Mouse (Mus musculus): Measurements from ENCODE around the gene Gli1. TPM values are rescaled to one million over a fixed set of nuclear protein-coding genes. Genes with fewer than 3 reads are reported as not detected.

Gene Gli1
- polyA plus RNA-seq, 1 experiment: 1.00 TPM

GRCm38 (mm10) chr10:127377700-127378099 lies 35.9 kb upstream of the Gli1 start:
- Histone ChIP-seq H3K36me3 (ENCODE audit: control insufficient read depth, insufficient read depth) (no peaks in the 10 kb centered on the region), H3K27me3 (ENCODE audit: control insufficient read depth, insufficient read depth, insufficient read length) (no peaks in the 10 kb centered on the region), H3K4me3 (no peak overlapping the region), H3ac (ENCODE audit: control insufficient read depth, insufficient read length) (no peak overlapping the region), H3K4me2 (ENCODE audit: low read depth) (no peak overlapping the region), H3K79me2 (ENCODE audit: control insufficient read depth, insufficient read depth) (peaks cover 16% of the 10 kb centered on the region)
- TF ChIP-seq SRF (IDR thresholded peaks at IDR 0.05; ENCODE audit: control insufficient read depth, insufficient read length, low read depth): no peak
- no peak for TF ChIP-seq TCF3 (IDR thresholded peaks at IDR 0.05; ENCODE audit: insufficient read length, low read depth)
- TF ChIP-seq E2F4 (IDR thresholded peaks at IDR 0.05; ENCODE audit: insufficient read depth): no peak
- TF ChIP-seq REST (IDR thresholded peaks at IDR 0.05; ENCODE audit: insufficient read depth, insufficient read length): no peak
- TF ChIP-seq MYOG (IDR thresholded peaks at IDR 0.05; ENCODE audit: control insufficient read depth in 1 of 3, insufficient read depth in 1 of 3, insufficient read length in 2 of 3, low read depth in 2 of 3): no peak
- no peak for TF ChIP-seq USF1 (IDR thresholded peaks at IDR 0.05; ENCODE audit: low read depth)
- no peak for TF ChIP-seq POLR2A (IDR thresholded peaks at IDR 0.05; ENCODE audit: insufficient read length, low read depth)
- no peak for TF ChIP-seq MYOD1 (IDR thresholded peaks at IDR 0.05; ENCODE audit: control insufficient read depth in 1 of 3, insufficient read length in 2 of 3, low read depth in 2 of 3)
- TF ChIP-seq MAX (IDR thresholded peaks at IDR 0.05; ENCODE audit: low read depth): no peak
- no peak for TF ChIP-seq POLR2AphosphoS2 (IDR thresholded peaks at IDR 0.05; ENCODE audit: insufficient read length, low read depth)
- TF ChIP-seq CEBPB (IDR thresholded peaks at IDR 0.05; ENCODE audit: insufficient read depth, poor library complexity, severe bottlenecking): no peak
- TF ChIP-seq TCF12 (IDR thresholded peaks at IDR 0.05; ENCODE audit: insufficient read depth, poor library complexity, severe bottlenecking): no peak

- H3K4me3 ChIP-seq: no peak overlapping the region
- H3K79me2 ChIP-seq (ENCODE audit: control insufficient read depth, insufficient read depth): no peaks in the 10 kb centered on the region
- H3K36me3 ChIP-seq (ENCODE audit: control insufficient read depth, insufficient read depth): no peaks in the 10 kb centered on the region
- H3ac ChIP-seq (ENCODE audit: control insufficient read depth, insufficient read length): no peak overlapping the region
- no peak for TF ChIP-seq MAX (IDR thresholded peaks at IDR 0.05; ENCODE audit: low read depth)
- TF ChIP-seq MYOD1 (IDR thresholded peaks at IDR 0.05; ENCODE audit: control insufficient read depth in 1 of 3, insufficient read length in 2 of 3, low read depth in 2 of 3): no peak
- no peak for TF ChIP-seq E2F4 (IDR thresholded peaks at IDR 0.05; ENCODE audit: insufficient read depth)
- TF ChIP-seq USF1 (IDR thresholded peaks at IDR 0.05; ENCODE audit: low read depth): no peak
- TF ChIP-seq TCF3 (IDR thresholded peaks at IDR 0.05; ENCODE audit: insufficient read length, low read depth): no peak
- TF ChIP-seq TCF12 (IDR thresholded peaks at IDR 0.05; ENCODE audit: insufficient read depth, poor library complexity, severe bottlenecking): no peak
- TF ChIP-seq MYOG (IDR thresholded peaks at IDR 0.05; ENCODE audit: control insufficient read depth in 1 of 3, insufficient read depth in 1 of 3, insufficient read length in 2 of 3, low read depth in 2 of 3): no peak
- no peak for TF ChIP-seq SRF (IDR thresholded peaks at IDR 0.05; ENCODE audit: control insufficient read depth, insufficient read length, low read depth)
- TF ChIP-seq POLR2AphosphoS2 (IDR thresholded peaks at IDR 0.05; ENCODE audit: insufficient read length, low read depth): no peak
- no peak for TF ChIP-seq POLR2A (IDR thresholded peaks at IDR 0.05; ENCODE audit: insufficient read length, low read depth)
- no peak for TF ChIP-seq REST (IDR thresholded peaks at IDR 0.05; ENCODE audit: insufficient read depth, insufficient read length)
- no peak for TF ChIP-seq CEBPB (IDR thresholded peaks at IDR 0.05; ENCODE audit: insufficient read depth, poor library complexity, severe bottlenecking)
- no peak overlapping the region for H3K4me2 ChIP-seq (ENCODE audit: low read depth)
- H3K27me3 ChIP-seq (ENCODE audit: control insufficient read depth, insufficient read depth, insufficient read length): peaks cover 9% of the 10 kb centered on the region
Observed at GRCm38 (mm10) chr10:127371023-127371422, 29.2 kb upstream of the Gli1 start.

- H3K36me3 ChIP-seq (ENCODE audit: control insufficient read depth, insufficient read depth): no peaks in the 10 kb centered on the region
- H3K27me3 ChIP-seq (ENCODE audit: control insufficient read depth, insufficient read depth, insufficient read length): peaks cover 9% of the 10 kb centered on the region
- no peak within 1 kb of the TSS for H3K4me3 ChIP-seq
- no peak within 1 kb of the TSS for H3K4me2 ChIP-seq (ENCODE audit: low read depth)
- H3ac ChIP-seq (ENCODE audit: control insufficient read depth, insufficient read length): no peak within 1 kb of the TSS
- no peaks in the 10 kb centered on the region for H3K79me2 ChIP-seq (ENCODE audit: control insufficient read depth, insufficient read depth)
- TF ChIP-seq E2F4 (IDR thresholded peaks at IDR 0.05; ENCODE audit: insufficient read depth) (no peak), MYOD1 (IDR thresholded peaks at IDR 0.05; ENCODE audit: control insufficient read depth in 1 of 3, insufficient read length in 2 of 3, low read depth in 2 of 3) (no peak), MAX (IDR thresholded peaks at IDR 0.05; ENCODE audit: low read depth) (no peak), USF1 (IDR thresholded peaks at IDR 0.05; ENCODE audit: low read depth) (no peak), MYOG (IDR thresholded peaks at IDR 0.05; ENCODE audit: control insufficient read depth in 1 of 3, insufficient read depth in 1 of 3, insufficient read length in 2 of 3, low read depth in 2 of 3) (no peak), TCF3 (IDR thresholded peaks at IDR 0.05; ENCODE audit: insufficient read length, low read depth) (no peak), POLR2AphosphoS2 (IDR thresholded peaks at IDR 0.05; ENCODE audit: insufficient read length, low read depth) (no peak), CEBPB (IDR thresholded peaks at IDR 0.05; ENCODE audit: insufficient read depth, poor library complexity, severe bottlenecking) (no peak), TCF12 (IDR thresholded peaks at IDR 0.05; ENCODE audit: insufficient read depth, poor library complexity, severe bottlenecking) (no peak), POLR2A (IDR thresholded peaks at IDR 0.05; ENCODE audit: insufficient read length, low read depth) (no peak), SRF (IDR thresholded peaks at IDR 0.05; ENCODE audit: control insufficient read depth, insufficient read length, low read depth) (no peak), REST (IDR thresholded peaks at IDR 0.05; ENCODE audit: insufficient read depth, insufficient read length) (no peak)
Observed at GRCm38 (mm10) chr10:127369834-127370820, 28.4 kb upstream of the Gli1 start, which contains the start of gene Inhbc. Inhbc (minus strand) TSS chr10:127370431.

- no peaks in the 10 kb centered on the region for H3K36me3 ChIP-seq (ENCODE audit: control insufficient read depth, insufficient read depth)
- H3K4me3 ChIP-seq: no peak overlapping the region
- H3K79me2 ChIP-seq (ENCODE audit: control insufficient read depth, insufficient read depth): no peaks in the 10 kb centered on the region
- H3K27me3 ChIP-seq (ENCODE audit: control insufficient read depth, insufficient read depth, insufficient read length): peaks cover 9% of the 10 kb centered on the region
- no peak overlapping the region for H3ac ChIP-seq (ENCODE audit: control insufficient read depth, insufficient read length)
- no peak for TF ChIP-seq REST (IDR thresholded peaks at IDR 0.05; ENCODE audit: insufficient read depth, insufficient read length)
- no peak for TF ChIP-seq MAX (IDR thresholded peaks at IDR 0.05; ENCODE audit: low read depth)
- no peak for TF ChIP-seq MYOG (IDR thresholded peaks at IDR 0.05; ENCODE audit: control insufficient read depth in 1 of 3, insufficient read depth in 1 of 3, insufficient read length in 2 of 3, low read depth in 2 of 3)
- TF ChIP-seq POLR2AphosphoS2 (IDR thresholded peaks at IDR 0.05; ENCODE audit: insufficient read length, low read depth): no peak
- TF ChIP-seq POLR2A (IDR thresholded peaks at IDR 0.05; ENCODE audit: insufficient read length, low read depth): no peak
- no peak for TF ChIP-seq TCF12 (IDR thresholded peaks at IDR 0.05; ENCODE audit: insufficient read depth, poor library complexity, severe bottlenecking)
- no peak for TF ChIP-seq USF1 (IDR thresholded peaks at IDR 0.05; ENCODE audit: low read depth)
- TF ChIP-seq TCF3 (IDR thresholded peaks at IDR 0.05; ENCODE audit: insufficient read length, low read depth): no peak
- no peak for TF ChIP-seq CEBPB (IDR thresholded peaks at IDR 0.05; ENCODE audit: insufficient read depth, poor library complexity, severe bottlenecking)
- TF ChIP-seq E2F4 (IDR thresholded peaks at IDR 0.05; ENCODE audit: insufficient read depth): no peak
- no peak for TF ChIP-seq SRF (IDR thresholded peaks at IDR 0.05; ENCODE audit: control insufficient read depth, insufficient read length, low read depth)
- no peak for TF ChIP-seq MYOD1 (IDR thresholded peaks at IDR 0.05; ENCODE audit: control insufficient read depth in 1 of 3, insufficient read length in 2 of 3, low read depth in 2 of 3)
- no peak overlapping the region for H3K4me2 ChIP-seq (ENCODE audit: low read depth)
Observed at GRCm38 (mm10) chr10:127368273-127368672, 26.5 kb upstream of the Gli1 start.

Measured in myocyte (in vitro differentiated cells).